Mouse (Mus musculus) ovary, postnatal 14 days (tissue): Measurements from ENCODE around the gene Gm13272.
"Not testable (repeated sequence)": the region's sequence is repeated elsewhere in the genome, so short reads cannot be mapped to it uniquely, and the experiment has no call there.

ENCODE experiments used
- DNase-seq: peaks from one replicate; pipeline ENCODE4 v3.0.0; 2022; ENCODE audit warnings: low spot score

Gm13272 gene

DNA sequence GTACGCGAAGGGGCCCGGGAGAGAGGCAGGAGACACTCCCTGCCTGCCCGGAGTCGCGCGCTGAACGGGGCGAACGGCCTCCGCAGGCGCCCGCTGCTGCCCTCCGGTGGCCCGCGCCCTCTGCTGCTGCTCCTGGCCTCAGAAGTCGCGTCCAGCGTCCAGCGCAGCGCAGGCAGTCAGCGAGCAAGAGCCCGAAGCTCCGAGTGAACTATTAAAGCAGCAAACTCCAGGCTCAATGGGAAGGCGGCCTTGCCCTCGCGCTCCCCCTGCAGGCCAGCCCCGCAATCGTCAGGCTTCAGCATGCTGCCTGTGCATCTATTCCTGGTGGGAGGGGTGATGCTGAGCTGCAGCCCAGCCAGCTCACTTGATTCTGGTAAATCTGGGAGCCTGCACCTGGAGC is at the start of gene Gm13272:
Gene Gm13272 (plus strand): TSS at position 301 of the 400 bp plus-strand sequence.
- DNase-seq = not testable (repeated sequence)

DNA sequence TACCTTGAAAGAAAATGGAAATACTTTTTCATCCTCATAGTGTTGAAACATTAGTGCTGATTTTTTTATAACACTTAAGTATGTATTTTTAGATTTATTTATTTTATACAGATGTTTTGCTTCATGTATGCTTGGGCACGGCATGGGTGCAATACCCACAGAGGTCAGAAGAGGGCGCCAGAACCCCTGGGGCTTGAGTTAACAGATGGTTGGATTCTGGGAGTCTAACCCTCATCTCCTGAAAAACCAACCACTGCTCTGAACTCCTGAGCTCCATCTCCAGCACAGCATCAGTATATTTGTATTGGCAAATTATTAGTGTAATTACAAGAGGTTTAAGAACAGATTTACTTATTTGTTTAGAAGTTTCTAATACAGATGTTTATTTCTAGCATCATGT is 41.2 kb upstream of the Gm13272 start:
- DNase-seq = peak; percentile 66

GRCm38 (mm10) chr4:88739036-88739435 is 40.6 kb upstream of the Gm13272 start:
- DNase-seq = no peak

GRCm38 (mm10) chr4:88741426-88741825 is 38.2 kb upstream of the Gm13272 start:
- no peak for DNase-seq

DNA sequence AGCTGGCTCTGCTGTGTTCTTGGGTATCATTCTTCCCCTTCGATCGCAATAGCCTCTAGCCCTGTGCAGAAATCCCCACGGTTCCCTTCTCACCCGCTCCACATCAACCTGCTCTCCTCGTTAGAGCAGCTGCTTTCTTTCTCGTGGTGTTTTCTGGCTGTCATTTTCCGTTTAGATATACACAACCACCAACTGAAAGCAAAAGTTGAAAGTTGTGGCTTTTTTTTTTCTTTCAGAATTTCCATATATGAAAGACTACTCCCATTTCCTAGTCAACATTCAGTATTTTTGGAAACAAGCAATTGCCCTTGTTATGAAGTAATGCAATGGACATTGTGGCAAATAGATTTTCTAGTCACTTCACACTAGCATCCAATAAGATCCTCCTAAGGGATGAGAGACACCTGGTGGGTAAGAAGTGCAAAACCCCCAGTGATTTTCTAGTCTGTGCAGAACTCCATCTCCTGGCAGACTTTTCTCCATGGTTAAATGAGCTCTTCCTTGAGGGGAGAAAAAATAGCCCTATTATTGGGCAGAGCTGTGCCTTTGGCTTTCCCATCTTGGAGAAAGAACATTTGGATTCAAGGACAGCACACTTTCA is 36.8 kb upstream of the Gm13272 start:
- DNase-seq = no peak

DNA sequence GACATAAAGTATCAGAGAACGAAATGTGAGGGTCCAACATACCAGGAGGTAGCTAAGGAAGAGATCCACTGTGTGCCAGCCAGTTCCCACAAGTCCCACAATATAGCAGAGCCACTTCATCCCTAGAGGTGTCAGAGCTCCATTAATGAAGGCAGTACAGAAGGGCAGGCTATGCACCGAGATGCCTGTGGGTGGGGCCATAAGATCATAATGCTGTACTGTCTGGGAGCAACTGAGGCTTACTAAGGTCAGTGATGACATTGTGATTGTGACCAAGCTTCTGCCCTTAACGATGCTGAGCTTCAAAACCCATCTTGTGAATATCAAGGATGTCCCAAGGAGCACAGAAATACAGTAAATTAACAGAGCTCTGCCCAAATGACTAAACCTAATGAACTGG is 35.4 kb upstream of the Gm13272 start:
- no peak for DNase-seq

- DNase-seq = no peak
Measured at GRCm38 (mm10) chr4:88749926-88750325, 29.7 kb upstream of the Gm13272 start.

DNA sequence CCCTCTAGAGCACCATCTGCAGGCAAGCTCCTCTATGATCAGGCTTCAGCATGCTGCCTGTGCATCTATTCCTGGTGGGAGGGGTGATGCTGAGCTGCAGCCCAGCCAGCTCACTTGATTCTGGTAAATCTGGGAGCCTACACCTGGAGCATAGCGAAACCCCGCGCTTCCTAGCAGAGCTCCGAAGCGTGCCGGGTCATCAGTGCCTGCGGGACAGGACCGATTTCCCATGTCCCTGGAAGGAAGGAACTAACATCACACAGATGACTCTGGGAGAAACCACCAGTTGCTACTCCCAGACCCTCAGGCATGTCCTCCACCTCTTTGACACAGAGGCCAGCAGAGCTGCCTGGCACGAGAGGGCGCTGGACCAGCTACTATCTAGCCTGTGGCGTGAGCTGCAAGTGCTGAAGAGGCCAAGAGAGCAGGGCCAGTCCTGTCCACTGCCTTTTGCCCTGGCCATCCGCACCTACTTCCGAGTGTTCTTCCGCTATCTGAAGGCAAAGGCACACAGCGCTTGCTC is 24.8 kb upstream of the Gm13272 start, which contains the start of gene Gm13271:
Gene Gm13271 (plus strand): TSS at position 51 of the 523 bp plus-strand sequence.
- peak; percentile 73 for DNase-seq

DNA sequence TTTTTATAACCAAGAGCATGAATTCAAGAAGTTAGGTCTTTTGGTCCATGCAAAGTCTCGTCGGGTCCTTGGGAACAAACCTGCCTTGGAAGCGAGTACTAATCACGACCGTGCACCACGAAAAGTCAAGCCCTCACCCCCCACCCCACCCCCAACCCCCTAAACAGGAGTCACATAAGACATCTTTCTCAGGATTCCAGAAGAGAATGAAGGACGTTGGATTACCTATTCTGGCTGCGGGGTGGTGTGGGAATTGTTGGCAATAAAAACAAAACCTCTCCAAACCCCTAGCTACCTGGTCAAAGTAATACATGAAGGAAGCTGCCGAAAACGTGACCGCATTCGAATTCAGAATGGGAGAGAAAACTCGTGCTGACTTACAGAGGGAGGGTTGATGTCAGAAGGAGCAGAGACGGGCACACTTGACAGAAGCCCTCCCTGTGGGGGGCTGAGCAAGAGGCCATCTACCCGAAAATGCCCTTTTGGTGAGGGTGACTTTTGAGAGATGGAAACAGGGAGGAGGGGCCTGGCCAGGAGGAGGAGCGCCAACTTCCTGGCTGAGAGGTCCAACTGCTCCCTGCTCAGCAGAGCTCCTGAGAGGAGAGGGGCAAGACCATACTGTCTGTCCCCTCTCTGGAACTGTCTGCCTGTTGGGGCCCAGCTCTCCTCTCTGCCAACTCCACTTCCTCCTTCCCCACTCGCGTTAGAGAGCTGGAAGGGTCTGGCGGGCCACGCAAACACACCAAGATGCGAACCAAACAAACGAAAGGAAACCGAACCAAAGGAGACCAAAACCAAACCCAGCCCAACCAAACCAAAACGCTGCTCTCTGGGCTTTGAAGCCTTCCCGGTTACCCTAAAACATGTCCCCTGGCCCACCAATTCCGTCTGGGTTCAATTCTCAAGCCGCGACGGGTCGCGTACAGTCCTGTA is 22.8 kb upstream of the Gm13272 start:
- DNase-seq = not testable (repeated sequence)

- peak; percentile 87 for DNase-seq
Measured at GRCm38 (mm10) chr4:88757628-88758031, 22.0 kb upstream of the Gm13272 start.

DNA sequence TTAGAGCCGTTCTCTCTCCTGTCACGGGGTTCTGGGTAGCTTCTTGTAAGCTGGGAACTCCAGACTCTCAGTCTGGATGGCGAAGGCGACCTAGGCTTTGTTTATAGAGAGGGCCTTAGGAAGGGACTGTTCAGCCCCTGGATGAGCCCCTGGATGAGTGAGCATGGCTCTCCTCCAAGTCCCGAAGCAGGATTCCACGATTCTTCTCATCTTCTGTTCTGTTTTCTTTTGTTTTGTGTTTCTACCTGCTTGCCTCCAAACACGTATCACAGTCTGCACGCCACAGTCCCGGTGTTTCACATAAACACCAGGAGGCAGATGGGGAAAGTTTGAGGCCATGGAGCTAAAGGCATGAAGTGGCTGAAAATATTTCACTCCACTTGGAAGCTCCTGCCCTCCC is 20.9 kb upstream of the Gm13272 start:
- not testable (repeated sequence) for DNase-seq

DNA sequence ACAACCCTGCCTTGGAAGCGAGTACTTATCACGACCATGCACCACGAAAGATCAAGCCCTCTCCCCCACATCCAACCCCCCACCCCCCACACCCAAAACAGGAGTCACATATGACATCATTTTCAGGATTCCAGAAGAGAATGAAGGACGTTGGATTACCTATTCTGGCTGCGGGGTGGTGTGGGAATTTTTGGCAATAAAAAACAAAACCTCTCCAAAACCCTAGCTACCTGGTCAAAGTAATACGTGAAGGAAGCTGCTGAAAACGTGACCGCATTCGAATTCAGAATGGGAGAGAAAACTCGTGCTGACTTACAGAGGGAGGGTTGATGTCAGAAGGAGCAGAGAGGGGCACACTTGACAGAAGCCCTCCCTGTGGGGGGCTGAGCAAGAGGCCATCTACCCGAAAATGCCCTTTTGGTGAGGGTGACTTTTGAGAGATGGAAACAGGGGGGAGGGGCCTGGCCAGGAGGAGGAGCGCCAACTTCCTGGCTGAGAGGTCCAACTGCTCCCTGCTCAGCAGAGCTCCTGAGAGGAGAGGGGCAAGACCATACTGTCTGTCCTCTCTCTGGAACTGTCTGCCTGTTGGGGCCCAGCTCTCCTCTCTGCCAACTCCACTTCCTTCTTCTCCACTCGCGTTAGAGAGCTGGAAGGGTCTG is 19.9 kb upstream of the Gm13272 start, which contains the start of gene Gm13283:
Gene Gm13283 (plus strand): TSS at position 510 of the 659 bp plus-strand sequence.
- DNase-seq = peak; percentile 34

DNA sequence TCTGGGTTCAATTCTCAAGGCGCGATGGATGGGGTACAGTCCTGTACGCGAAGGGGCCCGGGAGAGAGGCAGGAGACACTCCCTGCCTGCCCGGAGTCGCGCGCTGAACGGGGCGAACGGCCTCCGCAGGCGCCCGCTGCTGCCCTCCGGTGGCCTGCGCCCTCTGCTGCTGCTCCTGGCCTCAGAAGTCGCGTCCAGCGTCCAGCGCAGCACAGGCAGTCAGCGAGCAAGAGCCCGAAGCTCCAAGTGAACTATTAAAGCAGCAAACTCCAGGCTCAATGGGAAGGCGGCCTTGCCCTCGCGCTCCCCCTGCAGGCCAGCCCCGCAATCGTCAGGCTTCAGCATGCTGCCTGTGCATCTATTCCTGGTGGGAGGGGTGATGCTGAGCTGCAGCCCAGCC is 19.2 kb upstream of the Gm13272 start:
- DNase-seq = peak; percentile 42

- peak; percentile 65 for DNase-seq
Measured at GRCm38 (mm10) chr4:88761776-88762175, 17.9 kb upstream of the Gm13272 start.

GRCm38 (mm10) chr4:88762341-88762740 is 17.3 kb upstream of the Gm13272 start:
- not testable (repeated sequence) for DNase-seq

GRCm38 (mm10) chr4:88763384-88764018 is 16.1 kb upstream of the Gm13272 start:
- DNase-seq = not testable (repeated sequence)

DNA sequence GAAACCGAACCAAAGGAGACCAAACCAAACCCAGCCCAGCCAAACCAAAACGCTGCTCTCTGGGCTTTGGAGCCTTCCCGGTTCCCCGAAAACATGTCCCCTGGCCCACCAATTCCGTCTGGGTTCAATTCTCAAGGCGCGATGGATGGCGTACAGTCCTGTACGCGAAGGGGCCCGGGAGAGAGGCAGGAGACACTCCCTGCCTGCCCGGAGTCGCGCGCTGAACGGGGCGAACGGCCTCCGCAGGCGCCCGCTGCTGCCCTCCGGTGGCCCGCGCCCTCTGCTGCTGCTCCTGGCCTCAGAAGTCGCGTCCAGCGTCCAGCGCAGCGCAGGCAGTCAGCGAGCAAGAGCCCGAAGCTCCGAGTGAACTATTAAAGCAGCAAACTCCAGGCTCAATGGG is 6.1 kb upstream of the Gm13272 start, which contains the start of gene Gm13290:
Gene Gm13290 (plus strand): TSS at position 301 of the 400 bp plus-strand sequence.
- not testable (repeated sequence) for DNase-seq

DNA sequence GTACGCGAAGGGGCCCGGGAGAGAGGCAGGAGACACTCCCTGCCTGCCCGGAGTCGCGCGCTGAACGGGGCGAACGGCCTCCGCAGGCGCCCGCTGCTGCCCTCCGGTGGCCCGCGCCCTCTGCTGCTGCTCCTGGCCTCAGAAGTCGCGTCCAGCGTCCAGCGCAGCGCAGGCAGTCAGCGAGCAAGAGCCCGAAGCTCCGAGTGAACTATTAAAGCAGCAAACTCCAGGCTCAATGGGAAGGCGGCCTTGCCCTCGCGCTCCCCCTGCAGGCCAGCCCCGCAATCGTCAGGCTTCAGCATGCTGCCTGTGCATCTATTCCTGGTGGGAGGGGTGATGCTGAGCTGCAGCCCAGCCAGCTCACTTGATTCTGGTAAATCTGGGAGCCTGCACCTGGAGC is 3.0 kb upstream of the Gm13272 start, which contains the start of gene Gm13289:
Gene Gm13289 (plus strand): TSS at position 301 of the 400 bp plus-strand sequence.
- not testable (repeated sequence) for DNase-seq

DNA sequence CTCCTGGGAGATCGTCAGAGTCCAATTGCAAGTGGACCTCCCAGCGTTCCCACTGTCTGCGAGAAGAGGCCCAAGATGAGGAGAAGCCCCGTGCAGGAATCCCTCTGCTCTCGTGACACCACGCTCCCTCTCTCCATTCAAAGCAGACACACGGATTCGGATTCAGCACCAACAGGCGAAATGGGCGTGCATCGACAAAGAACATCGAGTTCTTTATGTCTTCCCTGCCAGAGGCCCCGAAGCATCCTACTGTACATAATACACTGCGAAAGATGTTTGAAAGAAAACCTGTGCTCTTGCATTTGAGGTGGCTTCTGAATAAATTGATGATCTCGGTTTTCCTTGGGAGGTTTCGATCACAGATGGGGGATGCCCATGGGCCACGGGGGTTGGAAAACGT is 670 bp downstream of the Gm13272 start:
- not testable (repeated sequence) for DNase-seq

DNA sequence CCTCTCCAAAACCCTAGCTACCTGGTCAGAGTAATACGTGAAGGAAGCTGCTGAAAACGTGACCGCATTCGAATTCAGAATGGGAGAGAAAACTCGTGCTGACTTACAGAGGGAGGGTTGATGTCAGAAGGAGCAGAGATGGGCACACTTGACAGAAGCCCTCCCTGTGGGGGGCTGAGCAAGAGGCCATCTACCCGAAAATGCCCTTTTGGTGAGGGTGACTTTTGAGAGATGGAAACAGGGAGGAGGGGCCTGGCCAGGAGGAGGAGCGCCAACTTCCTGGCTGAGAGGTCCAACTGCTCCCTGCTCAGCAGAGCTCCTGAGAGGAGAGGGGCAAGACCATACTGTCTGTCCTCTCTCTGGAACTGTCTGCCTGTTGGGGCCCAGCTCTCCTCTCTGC is 2.2 kb downstream of the Gm13272 start, which contains the start of gene Ifnz:
Gene Ifnz (plus strand): TSS at position 301 of the 400 bp plus-strand sequence.
- not testable (repeated sequence) for DNase-seq

GRCm38 (mm10) chr4:88782335-88782734 is 2.7 kb downstream of the Gm13272 start:
- DNase-seq = not testable (repeated sequence)
